Mouse (Mus musculus) heart, embryonic 10.5 days (tissue): Measurements from ENCODE around the gene Sh3kbp1. TPM values are rescaled to one million over a fixed set of nuclear protein-coding genes. Genes with fewer than 3 reads are reported as not detected.

ENCODE experiments used
- DNase-seq: peaks from one replicate; pipeline ENCODE4 v3.0.0-alpha.2; 2017; ENCODE audit warnings: low spot score
- H3K27ac ChIP-seq: fragments of 300-500 bp; sonication (generic); 2 replicates; pipeline ENCODE4 v1.5.1; 2016; ENCODE audit warnings: mild to moderate bottlenecking
- H3K27me3 ChIP-seq: fragments of 300-500 bp; sonication (generic); 2 replicates; pipeline ENCODE4 v1.6.1; 2016; ENCODE audit warnings: mild to moderate bottlenecking; ENCODE audit not compliant: poor library complexity, insufficient read depth, severe bottlenecking
- H3K36me3 ChIP-seq: fragments of 300-500 bp; sonication (generic); 2 replicates; pipeline ENCODE4 v1.6.1; 2016; ENCODE audit warnings: mild to moderate bottlenecking, moderate library complexity
- H3K4me1 ChIP-seq: fragments of 300-500 bp; sonication (generic); 2 replicates; pipeline ENCODE4 v1.6.1; 2016; ENCODE audit warnings: mild to moderate bottlenecking
- H3K4me3 ChIP-seq: fragments of 300-500 bp; sonication (generic); 2 replicates; pipeline ENCODE4 v1.5.1; 2016; ENCODE audit warnings: mild to moderate bottlenecking, moderate library complexity
- H3K9me3 ChIP-seq: fragments of 300-500 bp; sonication (generic); 2 replicates; pipeline ENCODE4 v1.6.1; 2016; ENCODE audit warnings: mild to moderate bottlenecking, moderate library complexity
- WGBS: fragments of 180-500 bp; shearing (Covaris S2); methylation state at CpG from one replicate; pipeline ENCODE4 v1.1.7; 2016; 5-methylcytosine and 5-hydroxymethylcytosine counted together
- polyA plus RNA-seq: library from polyadenylated mRNA; unstranded; fragments of >200 nt; fragmentation: Nextera tagmentation; extraction: Ambion mirVana; gene quantifications from 2 replicates; pipeline ENCODE4 v1.2.1, GENCODE M21; 2016

Sh3kbp1 gene
- polyA plus RNA-seq, 1 experiment from 2014 or later: 54.1 TPM

- no peak overlapping the region for H3K4me3 ChIP-seq
- H3K9me3 ChIP-seq: no peaks in the 10 kb centered on the region
- WGBS: 78% methylated on average over 3 of the region's 3 CpGs
- H3K27ac ChIP-seq: no peak overlapping the region
- H3K4me1 ChIP-seq: no peaks in the 10 kb centered on the region
- DNase-seq: no peak
- no peaks in the 10 kb centered on the region; the same call in 1 of the 2 replicates for H3K27me3 ChIP-seq
- H3K36me3 ChIP-seq: no peaks in the 10 kb centered on the region
Observed at GRCm38 (mm10) chrX:159731421-159731820, 104.3 kb downstream of the Sh3kbp1 start.

- WGBS: 76% methylated on average over 3 of the region's 3 CpGs
- Histone ChIP-seq H3K27ac (no peak overlapping the region), H3K27me3 (no peaks in the 10 kb centered on the region; the same call in 1 of the 2 replicates), H3K36me3 (no peaks in the 10 kb centered on the region), H3K4me1 (no peaks in the 10 kb centered on the region), H3K9me3 (no peaks in the 10 kb centered on the region), H3K4me3 (no peak overlapping the region)
- no peak for DNase-seq
Observed at GRCm38 (mm10) chrX:159732845-159733244, 105.8 kb downstream of the Sh3kbp1 start.

GRCm38 (mm10) chrX:159733948-159734347, 106.9 kb downstream of the Sh3kbp1 start:
- WGBS: 78% methylated on average over 2 of the region's 2 CpGs
- no peaks in the 10 kb centered on the region for H3K9me3 ChIP-seq
- no peak for DNase-seq
- H3K27me3 ChIP-seq: no peaks in the 10 kb centered on the region; the same call in 1 of the 2 replicates
- H3K4me1 ChIP-seq: no peaks in the 10 kb centered on the region
- H3K36me3 ChIP-seq: no peaks in the 10 kb centered on the region
- H3K4me3 ChIP-seq: no peak overlapping the region
- no peak overlapping the region for H3K27ac ChIP-seq

- Histone ChIP-seq H3K36me3 (no peaks in the 10 kb centered on the region), H3K27me3 (no peaks in the 10 kb centered on the region), H3K4me1 (no peaks in the 10 kb centered on the region), H3K9me3 (no peaks in the 10 kb centered on the region), H3K27ac (no peak overlapping the region), H3K4me3 (no peak overlapping the region)
- no peak for DNase-seq
- 56% methylated on average over 6 of the region's 6 CpGs for WGBS
Observed at GRCm38 (mm10) chrX:159735513-159736099, 108.5 kb downstream of the Sh3kbp1 start.

- Histone ChIP-seq H3K4me3 (no peak overlapping the region), H3K27me3 (no peaks in the 10 kb centered on the region), H3K27ac (no peak overlapping the region), H3K4me1 (no peaks in the 10 kb centered on the region), H3K9me3 (no peaks in the 10 kb centered on the region), H3K36me3 (no peaks in the 10 kb centered on the region)
- no peak for DNase-seq
- 80% methylated on average over 1 of the region's 1 CpGs for WGBS
Observed at GRCm38 (mm10) chrX:159737344-159737743, 110.3 kb downstream of the Sh3kbp1 start.

- H3K27me3 ChIP-seq: no peaks in the 10 kb centered on the region
Observed at GRCm38 (mm10) chrX:159744035-159744434, 117.0 kb downstream of the Sh3kbp1 start.

GRCm38 (mm10) chrX:159744620-159745019, 117.5 kb downstream of the Sh3kbp1 start:
- no peaks in the 10 kb centered on the region for H3K4me1 ChIP-seq
- H3K9me3 ChIP-seq: no peaks in the 10 kb centered on the region
- WGBS: 74% methylated on average over 3 of the region's 3 CpGs
- H3K27ac ChIP-seq: no peak overlapping the region
- no peak overlapping the region for H3K4me3 ChIP-seq
- no peaks in the 10 kb centered on the region for H3K27me3 ChIP-seq
- no peaks in the 10 kb centered on the region for H3K36me3 ChIP-seq
- DNase-seq: no peak

More at GRCm38 (mm10) chrX:159744035-159744434, 117.0 kb downstream of the Sh3kbp1 start:
- DNase-seq: no peak
- no peaks in the 10 kb centered on the region for H3K9me3 ChIP-seq
- no peak overlapping the region for H3K27ac ChIP-seq
- no peak overlapping the region for H3K4me3 ChIP-seq
- H3K4me1 ChIP-seq: no peaks in the 10 kb centered on the region
- no peaks in the 10 kb centered on the region for H3K36me3 ChIP-seq
- WGBS: 69% methylated on average over 5 of the region's 5 CpGs

GRCm38 (mm10) chrX:159751834-159752233, 124.8 kb downstream of the Sh3kbp1 start:
- no peaks in the 10 kb centered on the region for H3K27me3 ChIP-seq
- WGBS: 84% methylated on average over 1 of the region's 1 CpGs
- H3K9me3 ChIP-seq: no peaks in the 10 kb centered on the region
- no peak overlapping the region for H3K4me3 ChIP-seq
- no peaks in the 10 kb centered on the region for H3K4me1 ChIP-seq
- no peak overlapping the region for H3K27ac ChIP-seq
- H3K36me3 ChIP-seq: no peaks in the 10 kb centered on the region
- no peak for DNase-seq

GRCm38 (mm10) chrX:159756261-159756660, 129.2 kb downstream of the Sh3kbp1 start:
- no peaks in the 10 kb centered on the region for H3K9me3 ChIP-seq
- H3K27ac ChIP-seq: no peak overlapping the region
- H3K27me3 ChIP-seq: no peaks in the 10 kb centered on the region

GRCm38 (mm10) chrX:159756901-159757821, 130.1 kb downstream of the Sh3kbp1 start:
- no peak overlapping the region for H3K27ac ChIP-seq
- no peak overlapping the region for H3K4me3 ChIP-seq
- H3K27me3 ChIP-seq: no peaks in the 10 kb centered on the region
- H3K36me3 ChIP-seq: no peaks in the 10 kb centered on the region
- no peaks in the 10 kb centered on the region for H3K4me1 ChIP-seq
- H3K9me3 ChIP-seq: no peaks in the 10 kb centered on the region
- DNase-seq: no peak
- 69% methylated on average over 7 of the region's 7 CpGs for WGBS

More at GRCm38 (mm10) chrX:159756261-159756660, 129.2 kb downstream of the Sh3kbp1 start:
- H3K4me1 ChIP-seq: no peaks in the 10 kb centered on the region
- no peaks in the 10 kb centered on the region for H3K36me3 ChIP-seq
- H3K4me3 ChIP-seq: no peak overlapping the region
- DNase-seq: no peak

GRCm38 (mm10) chrX:159757854-159758540, 130.9 kb downstream of the Sh3kbp1 start:
- Histone ChIP-seq H3K4me1 (no peaks in the 10 kb centered on the region), H3K27ac (no peak overlapping the region), H3K27me3 (no peaks in the 10 kb centered on the region), H3K9me3 (no peaks in the 10 kb centered on the region), H3K36me3 (no peaks in the 10 kb centered on the region), H3K4me3 (no peak overlapping the region)
- 69% methylated on average over 5 of the region's 5 CpGs for WGBS
- DNase-seq: no peak

- Histone ChIP-seq H3K27ac (no peak overlapping the region), H3K4me1 (no peaks in the 10 kb centered on the region), H3K9me3 (no peaks in the 10 kb centered on the region), H3K36me3 (no peaks in the 10 kb centered on the region), H3K27me3 (no peaks in the 10 kb centered on the region; the same call in 1 of the 2 replicates), H3K4me3 (no peak overlapping the region)
- WGBS: 80% methylated on average over 3 of the region's 3 CpGs
- DNase-seq: no peak
Observed at GRCm38 (mm10) chrX:159763801-159764200, 136.7 kb downstream of the Sh3kbp1 start.

GRCm38 (mm10) chrX:159765850-159766249, 138.8 kb downstream of the Sh3kbp1 start:
- Histone ChIP-seq H3K4me3 (no peak overlapping the region), H3K4me1 (no peaks in the 10 kb centered on the region), H3K27me3 (no peaks in the 10 kb centered on the region; the same call in 1 of the 2 replicates), H3K9me3 (no peaks in the 10 kb centered on the region), H3K36me3 (no peaks in the 10 kb centered on the region), H3K27ac (no peak overlapping the region)
- WGBS: 47% methylated on average over 1 of the region's 1 CpGs
- DNase-seq: no peak
